Mouse (Mus musculus) thymus, adult 2 months (tissue): Measurements from ENCODE around the gene Chd5. TPM values are rescaled to one million over a fixed set of nuclear protein-coding genes. Genes with fewer than 3 reads are reported as not detected.

Source experiments
- DNase-seq: peaks from one replicate; pipeline ENCODE4 v3.0.0; 2021
- H3K27ac ChIP-seq: fragments of 200-500 bp; 2 replicates; pipeline ENCODE4 v1.5.1; 2012; ENCODE audit warnings: low read length, control low read depth; ENCODE audit not compliant: control insufficient read depth, insufficient read depth
- H3K27me3 ChIP-seq: fragments of 200-500 bp; 2 replicates; pipeline ENCODE4 v1.6.1; 2012; ENCODE audit warnings: mild to moderate bottlenecking, low read length, moderate library complexity, mixed read lengths; ENCODE audit not compliant: control insufficient read depth, insufficient read depth
- H3K36me3 ChIP-seq: fragments of 200-500 bp; 2 replicates; pipeline ENCODE4 v1.6.1; 2012; ENCODE audit warnings: mild to moderate bottlenecking, low read length, moderate library complexity; ENCODE audit not compliant: control insufficient read depth, insufficient read depth
- H3K4me1 ChIP-seq: fragments of 200-500 bp; replicated peaks from 2 replicates; pipeline ENCODE4 v1.6.1; 2012; ENCODE audit warnings: low read length; ENCODE audit not compliant: control insufficient read depth, insufficient read depth
- H3K4me3 ChIP-seq: fragments of 200-500 bp; 2 replicates; pipeline ENCODE4 v1.5.1; 2012; ENCODE audit warnings: mild to moderate bottlenecking, low read length, control low read depth, moderate library complexity; ENCODE audit not compliant: control insufficient read depth, insufficient read depth
- CTCF ChIP-seq: fragments of 200-500 bp; IDR thresholded peaks from 2 replicates; pipeline ENCODE4 v1.5.1; 2012; ENCODE audit warnings: mild to moderate bottlenecking, control low read depth, low read length, moderate library complexity, borderline replicate concordance; ENCODE audit not compliant: control insufficient read depth, poor library complexity, insufficient read depth; ENCODE audit errors: extremely low read depth
- POLR2A ChIP-seq: fragments of 200-500 bp; IDR thresholded peaks from 2 replicates; pipeline ENCODE4 v1.6.1; 2012; ENCODE audit warnings: mild to moderate bottlenecking, low read length, control low read depth, moderate library complexity; ENCODE audit not compliant: control insufficient read depth, poor library complexity, insufficient read depth; ENCODE audit errors: extremely low read depth
- WGBS: fragments of 180-500 bp; shearing (Covaris S2); methylation state at CpG from one replicate; pipeline ENCODE4 v1.1.7; 2018; 5-methylcytosine and 5-hydroxymethylcytosine counted together
- polyA plus RNA-seq: library from polyadenylated mRNA; depleted of rRNA; stranded (reverse); fragments of >200 nt; gene quantifications from 2 replicates; pipeline ENCODE4 v1.2.3, GENCODE M21; 2012

Gene Chd5
- polyA plus RNA-seq, 1 experiment = 0.16 TPM

DNA sequence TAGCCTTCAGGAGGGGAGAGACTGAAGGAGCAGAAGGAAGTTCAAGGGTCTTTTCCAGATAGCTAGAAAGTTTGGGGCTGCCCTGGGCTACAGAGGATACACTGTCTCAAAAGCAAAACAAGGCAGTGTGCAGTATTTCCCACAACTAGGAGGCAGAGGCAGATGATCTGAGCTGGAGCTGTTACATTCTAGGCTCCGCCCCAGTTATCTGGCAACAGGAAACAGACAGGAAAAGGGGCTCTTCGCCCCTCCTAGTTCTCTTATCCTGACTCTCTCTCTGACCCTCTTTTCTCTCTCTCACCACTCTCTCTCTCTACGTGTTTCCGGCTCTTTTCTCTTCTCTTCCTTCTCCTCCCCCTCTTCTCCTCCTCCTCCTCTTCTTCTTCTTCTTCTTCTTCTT lies 42.5 kb upstream of the Chd5 start:
- Histone ChIP-seq H3K27me3 (no peaks in the 10 kb centered on the region; the same call in 1 of the 2 replicates), H3K4me3 (no peak overlapping the region), H3K36me3 (peaks cover 5% of the 10 kb centered on the region; the same call in 1 of the 2 replicates), H3K4me1 (peaks cover 19% of the 10 kb centered on the region), H3K27ac (peak overlapping the region; percentile 10)
- no peak for TF ChIP-seq POLR2A
- no peak for TF ChIP-seq CTCF
- peak; percentile 40 for DNase-seq
- 0% methylated on average over 4 of the region's 4 CpGs for WGBS

- 5% methylated on average over 8 of the region's 8 CpGs for WGBS
- TF ChIP-seq POLR2A (no peak), CTCF (no peak)
Measured at GRCm38 (mm10) chr4:152296371-152296770, 42.1 kb upstream of the Chd5 start.

GRCm38 (mm10) chr4:152296874-152297861 lies 41.3 kb upstream of the Chd5 start, which contains the start of gene Icmt:
Icmt (plus strand) TSS chr4:152297227.
- WGBS = under 1% methylated on average over 119 of the region's 119 CpGs
- Histone ChIP-seq H3K27me3 (no peaks in the 10 kb centered on the region), H3K4me3 (peak within 1 kb of the TSS; percentile 81), H3K4me1 (peaks cover 19% of the 10 kb centered on the region), H3K27ac (peak within 1 kb of the TSS; percentile 87), H3K36me3 (peaks cover 5% of the 10 kb centered on the region; the same call in 1 of the 2 replicates)
- peak; percentile 100 for DNase-seq
- peak; percentile 46; the same call in 1 of the 2 replicates for TF ChIP-seq CTCF
- peak; percentile 88 for TF ChIP-seq POLR2A

More at GRCm38 (mm10) chr4:152296371-152296770, 42.1 kb upstream of the Chd5 start:
- H3K27ac ChIP-seq = peak overlapping the region; percentile 87
- peaks cover 5% of the 10 kb centered on the region; the same call in 1 of the 2 replicates for H3K36me3 ChIP-seq
- no peaks in the 10 kb centered on the region for H3K27me3 ChIP-seq
- H3K4me1 ChIP-seq = peaks cover 19% of the 10 kb centered on the region
- no peak for DNase-seq
- peak overlapping the region; percentile 80 for H3K4me3 ChIP-seq

DNA sequence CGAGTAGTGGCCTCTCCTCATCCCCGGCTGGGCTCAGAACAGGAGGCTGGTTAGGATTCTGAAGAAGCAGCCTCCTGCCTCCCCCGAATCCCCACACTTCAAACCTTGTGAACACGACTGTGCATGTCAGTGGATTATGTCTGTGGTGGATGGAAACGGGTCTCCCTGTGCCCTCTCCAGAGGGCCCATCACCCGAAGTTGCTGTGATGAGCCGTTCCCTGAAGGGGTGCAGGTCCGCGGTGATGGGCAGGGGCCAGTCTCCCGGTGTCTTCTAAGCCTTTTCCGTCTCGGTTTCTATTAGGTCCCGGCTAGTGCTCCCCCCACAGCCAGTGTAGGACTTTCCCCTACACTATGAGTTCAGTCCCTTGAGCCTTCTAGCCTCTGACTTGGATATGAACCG lies 39.6 kb upstream of the Chd5 start:
- no peaks in the 10 kb centered on the region for H3K27me3 ChIP-seq
- no peak for DNase-seq
- H3K27ac ChIP-seq = no peak overlapping the region
- no peak overlapping the region for H3K4me3 ChIP-seq
- TF ChIP-seq CTCF (no peak), POLR2A (no peak)
- WGBS = 94% methylated on average over 14 of the region's 14 CpGs
- H3K36me3 ChIP-seq = peaks cover 16% of the 10 kb centered on the region; the same call in 1 of the 2 replicates
- peaks cover 19% of the 10 kb centered on the region for H3K4me1 ChIP-seq

DNA sequence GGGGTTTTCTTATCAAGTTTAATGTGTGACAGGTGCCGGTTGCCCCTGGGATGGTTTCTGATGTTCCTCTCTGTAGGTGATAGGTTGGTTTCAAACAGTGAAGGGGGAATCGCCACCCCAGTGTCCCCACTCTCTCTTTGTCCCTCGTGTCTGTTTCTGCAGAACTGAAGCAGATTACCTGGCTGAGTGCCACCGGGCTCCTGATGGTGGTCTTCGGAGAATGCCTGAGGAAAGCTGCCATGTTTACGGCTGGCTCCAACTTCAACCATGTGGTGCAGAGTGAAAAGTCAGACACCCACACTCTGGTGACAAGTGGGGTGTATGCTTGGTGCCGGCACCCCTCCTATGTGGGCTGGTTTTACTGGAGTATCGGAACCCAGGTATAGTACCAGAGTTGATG lies 38.1 kb upstream of the Chd5 start:
- no peak overlapping the region for H3K4me3 ChIP-seq
- TF ChIP-seq CTCF (no peak), POLR2A (no peak)
- peaks cover 16% of the 10 kb centered on the region; the same call in 1 of the 2 replicates for H3K36me3 ChIP-seq
- 97% methylated on average over 8 of the region's 8 CpGs for WGBS
- no peak for DNase-seq
- no peaks in the 10 kb centered on the region for H3K27me3 ChIP-seq
- peaks cover 17% of the 10 kb centered on the region for H3K4me1 ChIP-seq
- H3K27ac ChIP-seq = no peak overlapping the region

DNA sequence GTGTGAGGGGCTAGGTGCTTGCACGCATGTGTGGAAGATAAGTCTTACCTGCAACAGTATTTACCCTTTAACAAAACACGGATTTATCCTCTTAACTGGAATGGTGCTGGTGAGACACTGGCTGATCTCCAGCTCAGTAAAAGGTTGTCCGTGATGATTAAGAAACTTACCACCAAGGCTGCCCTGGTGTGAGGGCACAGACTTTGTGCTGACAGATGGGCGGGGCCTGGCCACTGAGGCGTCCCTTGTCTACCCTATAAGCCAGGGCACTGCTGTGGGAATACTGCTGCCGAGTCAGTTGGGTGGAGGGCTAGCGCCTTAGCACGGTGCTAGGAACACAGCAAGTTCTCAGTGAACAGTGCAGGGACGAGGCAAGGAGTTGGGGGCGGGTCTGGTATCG lies 36.4 kb upstream of the Chd5 start:
- Histone ChIP-seq H3K27ac (no peak overlapping the region), H3K27me3 (no peaks in the 10 kb centered on the region), H3K4me1 (peaks cover 10% of the 10 kb centered on the region), H3K36me3 (peaks cover 16% of the 10 kb centered on the region; the same call in 1 of the 2 replicates), H3K4me3 (no peak overlapping the region)
- TF ChIP-seq CTCF (no peak), POLR2A (no peak)
- WGBS = 98% methylated on average over 11 of the region's 11 CpGs
- no peak for DNase-seq
